Mouse (Mus musculus): Measurements from ENCODE around the gene Rfx7.
"Not testable (repeated sequence)": the region's sequence is repeated elsewhere in the genome, so short reads cannot be mapped to it uniquely, and the experiment has no call there.

Gene Rfx7

GRCm38 (mm10) chr9:72666352-72667021, 134.4 kb downstream of the Rfx7 start:
- not testable (repeated sequence) for DNase-seq

- DNase-seq = no peak
These were observed 135.1 kb downstream of the Rfx7 start for GRCm38 (mm10) chr9:72667126-72667525.

GRCm38 (mm10) chr9:72669383-72669782, 137.3 kb downstream of the Rfx7 start:
- DNase-seq = no peak

- DNase-seq = peak; percentile 87
These were observed 140.3 kb downstream of the Rfx7 start for GRCm38 (mm10) chr9:72672361-72672760.

Measured in thymus, postnatal 14 days (tissue).